Mouse (Mus musculus): Measurements from ENCODE around the gene Plek. TPM values are rescaled to one million over a fixed set of nuclear protein-coding genes. Genes with fewer than 3 reads are reported as not detected.
A peak's percentile ranks its signal among the peaks of the same experiment; 100 is the strongest.

The Plek gene
- total and polyA plus RNA-seq, 3 experiments = 2.0 to 8.7 (median 5.3) TPM

DNA sequence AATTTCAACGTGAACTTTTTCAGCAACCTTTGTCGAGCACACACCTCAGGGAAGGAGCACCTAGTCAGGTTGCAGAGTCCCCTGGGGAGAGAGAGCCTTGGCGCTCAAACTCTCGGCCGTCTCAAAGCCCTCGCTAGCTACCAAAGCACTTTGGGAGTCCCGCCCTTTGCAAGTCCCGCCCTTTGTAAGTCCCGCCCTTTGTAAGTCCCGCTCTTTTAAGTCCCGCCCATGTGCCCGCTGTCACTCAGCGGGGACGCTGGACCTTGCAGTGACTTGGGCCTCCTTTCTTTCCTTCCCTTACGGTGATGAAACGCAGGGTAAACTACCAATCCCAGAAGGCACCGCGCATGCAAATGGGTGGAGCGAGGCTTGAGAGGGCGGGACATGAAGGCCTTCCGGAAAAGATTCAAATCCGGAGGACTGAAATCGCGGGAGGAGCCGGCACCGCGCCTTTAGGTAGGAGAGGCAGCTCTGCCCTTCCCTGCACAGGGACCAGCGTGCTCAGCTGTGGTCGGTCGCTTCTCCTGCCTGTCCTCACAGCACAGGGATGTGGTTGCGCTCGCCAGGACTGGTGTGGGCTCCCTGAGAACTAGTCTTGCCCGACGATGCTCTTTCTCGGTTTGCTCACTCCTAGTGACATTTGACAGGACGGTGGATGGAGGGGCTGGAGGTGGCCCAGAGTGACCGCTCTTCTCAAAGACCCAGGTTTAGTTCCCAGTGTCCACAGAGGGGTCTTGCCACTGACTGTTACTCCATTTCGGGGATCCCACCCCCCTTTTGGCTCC lies 101.0 kb downstream of the Plek start, which contains the start of gene Fbxo48:
TSS of gene Fbxo48 (plus strand) at position 400 of the 785 bp plus-strand sequence.
- peaks cover 4% of the 10 kb centered on the region; the same call in 1 of the 2 replicates for H3K4me1 ChIP-seq (ENCODE audit: control insufficient read depth, insufficient read depth, low read length)
- peak; percentile 97 for DNase-seq
- H3K36me3 ChIP-seq (ENCODE audit: control insufficient read depth, insufficient read depth, low read length) = no peaks in the 10 kb centered on the region
- intact Hi-C loops (cut with DNase I) = loop anchor here (2.0 to 5.0 kb wide), 4 partner anchors 101 to 444 kb away; partner anchors contain the start of genes Cnrip1, Plek, Pno1 and Ppp3r1
- no peaks in the 10 kb centered on the region for H3K79me2 ChIP-seq (replicated peaks; ENCODE audit: control insufficient read depth, insufficient read depth, low read length)
- no peaks in the 10 kb centered on the region for H3K27me3 ChIP-seq (ENCODE audit: control insufficient read depth, insufficient read depth, low read length)
- TF ChIP-seq POLR2A (IDR thresholded peaks at IDR 0.05; ENCODE audit: insufficient read depth, low read depth, low read length) (0 out of 2 replicates have a peak, but pooled peaks have one; percentile 40), CTCF (IDR thresholded peaks at IDR 0.05) (no peak)
- no peak within 1 kb of the TSS; the same call in 1 of the 2 replicates for H3K27ac ChIP-seq
- peak within 1 kb of the TSS; percentile 72 for H3K9ac ChIP-seq (ENCODE audit: low read depth, low read length)
- 0% methylated on average over 38 of the region's 38 CpGs for WGBS
- H3K4me3 ChIP-seq = peak within 1 kb of the TSS; percentile 79

DNA sequence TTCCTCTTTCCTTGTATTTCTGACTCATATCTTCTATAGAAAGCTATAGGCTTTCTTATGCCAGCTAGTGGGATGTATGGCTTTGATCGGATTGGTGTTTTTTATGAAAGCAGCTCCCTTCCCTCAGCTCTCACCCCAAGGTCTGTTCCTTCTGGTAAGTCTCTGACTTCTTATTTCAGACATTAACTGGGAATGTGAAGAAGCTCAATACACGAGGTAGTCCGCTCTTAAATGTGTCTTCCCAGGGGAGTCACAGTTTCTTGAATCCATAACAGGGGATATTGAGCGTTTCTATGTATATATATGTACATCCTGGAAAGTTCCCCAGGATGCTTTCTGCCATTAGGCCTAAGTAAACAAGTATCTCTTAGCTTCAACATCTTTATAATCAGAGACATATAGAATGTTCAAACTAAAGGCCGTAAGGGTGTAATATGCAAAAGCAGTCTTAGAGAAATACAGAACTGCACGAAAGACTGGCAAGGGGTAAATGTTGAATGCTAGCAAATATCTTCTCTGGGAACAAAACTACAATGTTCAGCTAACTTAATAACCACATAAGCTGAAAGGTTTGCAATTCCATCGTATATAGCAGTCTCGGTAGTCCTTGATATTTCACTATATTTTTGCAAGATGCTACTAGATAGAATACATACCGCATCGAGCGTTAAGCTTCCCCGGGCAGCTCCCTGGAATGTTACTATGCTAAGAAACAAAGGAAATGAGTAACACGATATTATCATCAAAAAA lies 101.8 kb downstream of the Plek start:
- WGBS = 20% methylated on average over 13 of the region's 13 CpGs

GRCm38 (mm10) chr11:16948756-16949155 lies 103.4 kb downstream of the Plek start:
- H3K9ac ChIP-seq (ENCODE audit: low read depth, low read length) = no peak overlapping the region
- whole genome bisulfite sequencing = 2% methylated on average over 1 of the region's 1 CpGs
- peaks cover 4% of the 10 kb centered on the region; the same call in 1 of the 2 replicates for H3K4me1 ChIP-seq (ENCODE audit: control insufficient read depth, insufficient read depth, low read length)
- no peaks in the 10 kb centered on the region for H3K36me3 ChIP-seq (ENCODE audit: control insufficient read depth, insufficient read depth, low read length)
- H3K4me3 ChIP-seq = no peak overlapping the region
- TF ChIP-seq POLR2A (IDR thresholded peaks at IDR 0.05; ENCODE audit: insufficient read depth, low read depth, low read length) = no peak
- peak; percentile 84 for TF ChIP-seq CTCF (IDR thresholded peaks at IDR 0.05)
- no peak for TF ChIP-seq EP300 (IDR thresholded peaks at IDR 0.05; ENCODE audit: insufficient read depth, low read depth, low read length)
- peak overlapping the region; percentile 73 for H3K27ac ChIP-seq
- peak; percentile 43 to 46 for DNase-seq
- intact Hi-C loops (cut with DNase I) = loop anchor here (2.0 to 5.0 kb wide), 3 partner anchors 196 to 424 kb away; partner anchors contain the start of gene Egfr
- no peaks in the 10 kb centered on the region for H3K79me2 ChIP-seq (replicated peaks; ENCODE audit: control insufficient read depth, insufficient read depth, low read length)
- H3K27me3 ChIP-seq (ENCODE audit: control insufficient read depth, insufficient read depth, low read length) = no peaks in the 10 kb centered on the region

More for the DNA sequence above, 101.8 kb downstream of the Plek start:
- Histone ChIP-seq H3K4me3 (peak overlapping the region; percentile 50), H3K9ac (ENCODE audit: low read depth, low read length) (0 out of 2 replicates have a peak overlapping the region, but pooled peaks have one; percentile 18), H3K27me3 (ENCODE audit: control insufficient read depth, insufficient read depth, low read length) (no peaks in the 10 kb centered on the region), H3K4me1 (ENCODE audit: control insufficient read depth, insufficient read depth, low read length) (peaks cover 4% of the 10 kb centered on the region; the same call in 1 of the 2 replicates), H3K79me2 (replicated peaks; ENCODE audit: control insufficient read depth, insufficient read depth, low read length) (no peaks in the 10 kb centered on the region), H3K36me3 (ENCODE audit: control insufficient read depth, insufficient read depth, low read length) (no peaks in the 10 kb centered on the region), H3K27ac (no peak overlapping the region; the same call in 1 of the 2 replicates)
- intact Hi-C loops (cut with DNase I) = loop anchor here (2.0 to 5.0 kb wide), 4 partner anchors 102 to 443 kb away; partner anchors contain the start of genes Cnrip1, Plek, Pno1 and Ppp3r1
- DNase-seq = no peak
- TF ChIP-seq POLR2A (IDR thresholded peaks at IDR 0.05; ENCODE audit: insufficient read depth, low read depth, low read length) (no peak), EP300 (IDR thresholded peaks at IDR 0.05; ENCODE audit: insufficient read depth, low read depth, low read length) (no peak), CTCF (IDR thresholded peaks at IDR 0.05) (no peak)

- TF ChIP-seq POLR2A (IDR thresholded peaks at IDR 0.05; ENCODE audit: insufficient read depth, low read depth, low read length) = no peak
- TF ChIP-seq EP300 (IDR thresholded peaks at IDR 0.05; ENCODE audit: insufficient read depth, low read depth, low read length) = no peak
- no peak for TF ChIP-seq CTCF (IDR thresholded peaks at IDR 0.05)
- H3K27me3 ChIP-seq (ENCODE audit: control insufficient read depth, insufficient read depth, low read length) = no peaks in the 10 kb centered on the region
- H3K4me3 ChIP-seq = no peak overlapping the region
- intact Hi-C loops (cut with DNase I) = no loop called here
- no peak overlapping the region for H3K9ac ChIP-seq (ENCODE audit: low read depth, low read length)
- 84% methylated on average over 4 of the region's 4 CpGs for WGBS
- no peaks in the 10 kb centered on the region for H3K4me1 ChIP-seq (ENCODE audit: control insufficient read depth, insufficient read depth, low read length)
- H3K79me2 ChIP-seq (replicated peaks; ENCODE audit: control insufficient read depth, insufficient read depth, low read length) = no peaks in the 10 kb centered on the region
- DNase-seq = no peak
- no peaks in the 10 kb centered on the region for H3K36me3 ChIP-seq (ENCODE audit: control insufficient read depth, insufficient read depth, low read length)
- no peak overlapping the region for H3K27ac ChIP-seq
Observed at GRCm38 (mm10) chr11:16943016-16943415, 109.2 kb downstream of the Plek start.

DNA sequence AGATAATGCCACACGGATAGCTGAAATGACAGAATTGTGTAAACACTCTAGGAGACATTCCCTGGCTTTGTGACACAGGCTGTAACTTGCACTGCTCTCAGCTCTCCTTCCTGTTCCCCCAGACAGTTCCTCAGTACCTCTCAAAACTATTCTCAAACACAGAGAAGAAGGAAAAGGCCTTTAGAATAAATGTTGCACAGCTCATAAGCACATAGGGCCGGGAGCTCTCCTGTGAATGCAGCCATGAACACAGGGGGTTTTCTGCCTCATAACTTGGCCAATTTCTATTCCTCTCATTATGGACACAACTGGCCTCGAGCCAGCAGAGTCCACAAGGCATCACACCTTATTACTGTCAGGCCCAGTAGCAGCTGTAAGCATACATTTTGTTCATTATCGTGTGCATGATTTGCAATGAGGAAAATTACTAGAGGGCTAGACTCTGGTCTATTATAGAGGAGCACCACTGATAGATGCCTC lies 110.2 kb downstream of the Plek start:
- Histone ChIP-seq H3K4me1 (ENCODE audit: control insufficient read depth, insufficient read depth, low read length) (no peaks in the 10 kb centered on the region), H3K79me2 (replicated peaks; ENCODE audit: control insufficient read depth, insufficient read depth, low read length) (no peaks in the 10 kb centered on the region), H3K36me3 (ENCODE audit: control insufficient read depth, insufficient read depth, low read length) (no peaks in the 10 kb centered on the region), H3K27me3 (ENCODE audit: control insufficient read depth, insufficient read depth, low read length) (no peaks in the 10 kb centered on the region), H3K4me3 (no peak overlapping the region), H3K9ac (ENCODE audit: low read depth, low read length) (no peak overlapping the region), H3K27ac (no peak overlapping the region)
- intact Hi-C loops (cut with DNase I) = no loop called here
- TF ChIP-seq POLR2A (IDR thresholded peaks at IDR 0.05; ENCODE audit: insufficient read depth, low read depth, low read length) (no peak), EP300 (IDR thresholded peaks at IDR 0.05; ENCODE audit: insufficient read depth, low read depth, low read length) (no peak), CTCF (IDR thresholded peaks at IDR 0.05) (no peak)
- 62% methylated on average over 4 of the region's 4 CpGs for WGBS
- no peak for DNase-seq
